Mouse (Mus musculus) liver, embryonic 11.5 days (tissue): Measurements from ENCODE around the gene Phf7. TPM values are rescaled to one million over a fixed set of nuclear protein-coding genes. Genes with fewer than 3 reads are reported as not detected.
A peak's percentile ranks its signal among the peaks of the same experiment; 100 is the strongest.

Experiments used
- ATAC-seq: fragments of 200-750 bp; cut with Nextera tagmentation; replicated peaks from 2 replicates; pipeline ENCODE4 v1.8.0; 2017; ENCODE audit warnings: moderate number of reproducible peaks, mild to moderate bottlenecking, moderate TSS enrichment, moderate library complexity; ENCODE audit not compliant: low FRiP score
- DNase-seq: peaks from one replicate; pipeline ENCODE4 v3.0.0-alpha.2; 2017; ENCODE audit warnings: low spot score
- H3K27ac ChIP-seq: fragments of 300-500 bp; sonication (generic); 2 replicates; pipeline ENCODE4 v1.5.1; 2014; ENCODE audit warnings: mild to moderate bottlenecking, low read depth, low read length, control low read depth
- H3K27me3 ChIP-seq: fragments of 300-500 bp; sonication (generic); replicated peaks from 2 replicates; pipeline ENCODE4 v1.6.1; 2014; ENCODE audit warnings: low read length, mixed read lengths; ENCODE audit not compliant: control insufficient read depth, insufficient read depth
- H3K36me3 ChIP-seq: fragments of 300-500 bp; sonication (generic); 2 replicates; pipeline ENCODE4 v1.6.1; 2014; ENCODE audit warnings: mild to moderate bottlenecking, low read length, moderate library complexity, mixed read lengths; ENCODE audit not compliant: control insufficient read depth, insufficient read depth
- H3K4me1 ChIP-seq: fragments of 300-500 bp; sonication (generic); replicated peaks from 2 replicates; pipeline ENCODE4 v1.6.1; 2014; ENCODE audit warnings: low read length, mixed read lengths; ENCODE audit not compliant: control insufficient read depth, insufficient read depth
- H3K4me2 ChIP-seq: fragments of 300-500 bp; sonication (generic); 2 replicates; pipeline ENCODE4 v1.6.1; 2014; ENCODE audit warnings: mild to moderate bottlenecking, control low read depth, moderate library complexity
- H3K4me3 ChIP-seq: fragments of 300-500 bp; sonication (generic); 2 replicates; pipeline ENCODE4 v1.5.1; 2014; ENCODE audit warnings: low read depth, low read length, control low read depth
- H3K9ac ChIP-seq: fragments of 300-500 bp; sonication (generic); 2 replicates; pipeline ENCODE4 v1.6.1; 2014; ENCODE audit warnings: low read depth, low read length, control low read depth
- H3K9me3 ChIP-seq: fragments of 300-500 bp; sonication (generic); 2 replicates; pipeline ENCODE4 v1.6.1; 2016; ENCODE audit warnings: low read length, inconsistent platforms, mixed read lengths; ENCODE audit not compliant: control insufficient read depth
- WGBS: fragments of 180-500 bp; shearing (Covaris S2); extraction: QIAGEN DNeasy Blood & Tissue Kit; methylation state at CpG from one replicate; pipeline ENCODE4 v1.1.7; 2014; 5-methylcytosine and 5-hydroxymethylcytosine counted together
- polyA plus RNA-seq: library from polyadenylated mRNA; unstranded; fragments of >200 nt; fragmentation: Nextera tagmentation; extraction: Ambion mirVana; gene quantifications from 2 replicates; pipeline ENCODE4 v1.2.1, GENCODE M21; 2014

The Phf7 gene
- polyA plus RNA-seq, 1 experiment from 2014 or later: 15.0 TPM

DNA sequence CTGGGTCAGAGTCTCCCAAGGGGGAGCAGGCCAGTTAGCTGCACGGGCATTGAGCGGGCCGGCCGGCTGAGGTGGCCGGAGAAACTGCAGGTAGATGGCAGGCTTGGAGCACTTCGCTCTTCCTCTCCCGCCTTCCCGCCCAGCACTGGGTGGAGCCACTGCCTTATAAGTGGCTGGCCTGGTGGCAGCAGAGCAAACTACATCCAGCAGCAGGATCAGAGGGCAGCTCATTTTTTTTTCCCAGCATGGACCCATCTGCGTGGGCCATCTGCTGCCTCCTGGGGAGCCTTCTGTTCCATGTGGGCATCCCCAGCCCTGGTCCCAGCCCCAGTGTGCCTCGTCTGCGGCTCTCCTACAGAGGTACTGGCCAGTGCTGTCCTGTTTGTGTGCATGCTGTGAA, 33.5 kb downstream of the Phf7 start, which contains the start of gene Sema3g:
Gene Sema3g, plus strand, starts transcription at position 195 of the 400 bp plus-strand sequence.
- ATAC-seq (peak; percentile 58; the same call in 1 of the 2 replicates), DNase-seq (peak; percentile 62)
- H3K9ac ChIP-seq: no peak within 1 kb of the TSS; the same call in none of the 2 replicates
- H3K4me3 ChIP-seq: no peak within 1 kb of the TSS
- H3K27ac ChIP-seq: no peak within 1 kb of the TSS
- WGBS: 9% methylated on average over 11 of the region's 11 CpGs
- H3K36me3 ChIP-seq: no peaks in the 10 kb centered on the region
- peak within 1 kb of the TSS; percentile 29; the same call in 1 of the 2 replicates for H3K4me2 ChIP-seq
- peaks cover 4% of the 10 kb centered on the region; the same call in 1 of the 2 replicates for H3K4me1 ChIP-seq
- H3K9me3 ChIP-seq: no peaks in the 10 kb centered on the region
- H3K27me3 ChIP-seq: no peaks in the 10 kb centered on the region

DNA sequence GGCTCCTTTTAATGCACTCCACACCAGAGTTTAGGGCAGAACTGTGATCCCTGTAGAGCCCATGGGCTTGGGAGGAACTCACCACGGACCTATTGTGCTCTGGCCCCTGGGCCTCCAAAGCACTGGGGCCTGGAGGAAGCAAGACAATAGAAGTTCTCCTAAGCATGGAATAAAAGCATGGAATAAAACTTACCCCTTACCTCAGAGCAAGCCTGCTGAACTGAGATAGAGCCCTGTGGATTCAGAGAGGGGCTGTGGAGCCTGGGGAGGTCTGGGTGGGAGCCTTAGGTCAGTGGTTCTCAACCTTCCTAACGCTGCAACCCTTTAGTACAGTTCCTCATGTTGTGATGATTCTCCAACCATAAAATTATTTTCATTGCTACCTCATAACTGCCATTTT, 34.3 kb downstream of the Phf7 start, which contains the start of gene Nisch:
Gene Nisch, minus strand, starts transcription at position 101 of the 400 bp plus-strand sequence.
- H3K4me2 ChIP-seq: peak within 1 kb of the TSS; percentile 28; the same call in 1 of the 2 replicates
- H3K4me1 ChIP-seq: peaks cover 4% of the 10 kb centered on the region; the same call in 1 of the 2 replicates
- H3K9ac ChIP-seq: peak within 1 kb of the TSS; percentile 17; the same call in 1 of the 2 replicates
- no peak for ATAC-seq
- WGBS: 66% methylated on average over 2 of the region's 2 CpGs
- H3K9me3 ChIP-seq: no peaks in the 10 kb centered on the region
- H3K36me3 ChIP-seq: no peaks in the 10 kb centered on the region
- no peak within 1 kb of the TSS for H3K4me3 ChIP-seq
- no peak within 1 kb of the TSS for H3K27ac ChIP-seq
- H3K27me3 ChIP-seq: no peaks in the 10 kb centered on the region
- no peak for DNase-seq

DNA sequence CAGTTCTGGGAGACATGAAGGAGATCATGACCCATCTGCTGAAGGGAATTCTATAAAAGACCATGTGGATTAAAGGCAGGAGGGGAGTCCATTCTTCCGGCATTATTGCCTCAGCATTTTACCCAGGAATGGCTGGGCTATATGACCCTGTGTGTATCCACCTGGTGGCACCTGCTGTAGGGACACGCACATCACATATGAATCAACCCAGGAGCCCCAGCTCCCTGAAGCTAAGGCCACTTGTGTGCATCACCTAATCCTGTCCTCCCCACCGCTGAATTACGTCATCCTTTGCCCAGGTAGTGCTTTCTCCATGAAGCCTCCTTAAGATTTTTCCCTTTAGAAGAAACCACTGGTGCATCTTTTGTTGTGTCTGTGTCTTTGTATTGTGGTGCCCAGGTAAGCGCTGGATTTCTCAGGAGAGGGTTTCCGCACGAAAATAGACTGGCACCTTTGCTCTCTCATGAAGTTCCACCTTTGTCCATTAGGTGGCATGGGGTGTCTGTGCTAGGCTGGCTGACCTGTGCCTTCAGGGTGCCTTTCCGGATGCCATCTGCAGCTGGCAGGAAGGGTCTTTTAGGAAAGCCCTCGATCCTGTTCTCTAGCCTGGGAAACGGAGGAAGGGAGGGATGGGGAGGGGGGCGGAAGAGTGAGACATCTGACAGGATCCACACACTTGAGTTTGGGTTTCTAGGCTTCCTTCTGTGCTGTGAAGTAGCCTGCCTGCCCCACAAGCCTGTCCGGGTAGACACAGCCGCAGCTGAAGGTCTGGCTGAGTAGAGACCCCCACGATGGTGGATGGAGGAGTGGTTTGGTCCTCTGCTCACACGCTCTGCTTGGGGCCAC, 35.7 kb downstream of the Phf7 start:
- no peak overlapping the region for H3K4me3 ChIP-seq
- no peaks in the 10 kb centered on the region for H3K36me3 ChIP-seq
- H3K4me2 ChIP-seq: no peak overlapping the region
- H3K27me3 ChIP-seq: no peaks in the 10 kb centered on the region
- WGBS: 27% methylated on average over 15 of the region's 15 CpGs
- H3K27ac ChIP-seq: no peak overlapping the region
- 0 out of 2 replicates have a peak overlapping the region, but pooled peaks have one; percentile 17 for H3K9ac ChIP-seq
- H3K9me3 ChIP-seq: no peaks in the 10 kb centered on the region
- ATAC-seq (0 out of 2 replicates have a peak, but pooled peaks have one; percentile 47), DNase-seq (peak; percentile 54)
- peaks cover 4% of the 10 kb centered on the region; the same call in 1 of the 2 replicates for H3K4me1 ChIP-seq

DNA sequence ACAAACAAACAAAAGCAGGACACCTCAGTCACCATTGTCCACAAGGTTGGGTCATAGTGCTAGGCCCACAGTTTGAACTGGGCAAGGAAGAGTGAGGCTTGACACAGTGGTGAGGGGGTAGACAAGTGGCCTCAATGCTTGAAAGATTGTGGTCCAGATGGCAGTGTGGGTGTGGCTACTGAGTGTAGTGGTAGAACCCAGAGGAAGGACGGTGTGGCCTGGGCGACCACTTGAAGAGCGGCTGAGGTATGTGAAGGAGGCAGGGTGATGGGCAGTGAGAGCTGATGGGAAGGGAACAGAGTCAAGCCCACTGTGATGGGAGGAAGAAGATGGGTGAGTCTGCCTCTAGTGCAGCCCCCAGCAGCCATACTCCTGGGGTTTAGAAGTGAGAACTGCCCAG, 36.4 kb downstream of the Phf7 start:
- no peak overlapping the region for H3K9ac ChIP-seq
- no peaks in the 10 kb centered on the region for H3K27me3 ChIP-seq
- no peaks in the 10 kb centered on the region for H3K9me3 ChIP-seq
- H3K27ac ChIP-seq: no peak overlapping the region
- no peak overlapping the region for H3K4me3 ChIP-seq
- no peak overlapping the region for H3K4me2 ChIP-seq
- H3K4me1 ChIP-seq: peaks cover 4% of the 10 kb centered on the region; the same call in 1 of the 2 replicates
- WGBS: 71% methylated on average over 3 of the region's 3 CpGs
- ATAC-seq: no peak
- DNase-seq: no peak
- H3K36me3 ChIP-seq: no peaks in the 10 kb centered on the region

DNA sequence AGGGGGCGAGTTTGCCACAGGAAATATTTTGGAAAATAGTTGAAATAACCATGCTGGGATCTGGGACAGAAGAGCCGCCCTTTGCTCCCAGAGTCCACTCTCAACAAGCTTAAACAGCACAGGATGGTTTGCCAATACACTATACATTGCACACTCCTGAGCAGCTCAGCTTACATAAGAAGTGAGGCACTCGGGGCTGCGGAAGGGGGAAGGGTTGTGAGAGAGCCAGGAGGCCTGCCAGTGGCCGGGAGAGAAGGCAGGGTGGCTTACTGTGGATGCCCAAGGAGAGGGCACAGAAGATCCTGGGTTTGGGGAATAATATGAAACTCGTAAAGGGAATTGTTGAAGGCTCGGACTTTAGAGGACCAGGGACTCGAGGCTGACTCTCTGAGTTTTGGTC, 37.2 kb downstream of the Phf7 start:
- H3K27ac ChIP-seq: no peak overlapping the region
- H3K4me2 ChIP-seq: no peak overlapping the region
- H3K4me3 ChIP-seq: no peak overlapping the region
- peaks cover 4% of the 10 kb centered on the region; the same call in 1 of the 2 replicates for H3K4me1 ChIP-seq
- no peak for ATAC-seq
- WGBS: 68% methylated on average over 8 of the region's 8 CpGs
- no peak overlapping the region for H3K9ac ChIP-seq
- no peaks in the 10 kb centered on the region for H3K27me3 ChIP-seq
- no peaks in the 10 kb centered on the region for H3K9me3 ChIP-seq
- DNase-seq: no peak
- H3K36me3 ChIP-seq: no peaks in the 10 kb centered on the region

DNA sequence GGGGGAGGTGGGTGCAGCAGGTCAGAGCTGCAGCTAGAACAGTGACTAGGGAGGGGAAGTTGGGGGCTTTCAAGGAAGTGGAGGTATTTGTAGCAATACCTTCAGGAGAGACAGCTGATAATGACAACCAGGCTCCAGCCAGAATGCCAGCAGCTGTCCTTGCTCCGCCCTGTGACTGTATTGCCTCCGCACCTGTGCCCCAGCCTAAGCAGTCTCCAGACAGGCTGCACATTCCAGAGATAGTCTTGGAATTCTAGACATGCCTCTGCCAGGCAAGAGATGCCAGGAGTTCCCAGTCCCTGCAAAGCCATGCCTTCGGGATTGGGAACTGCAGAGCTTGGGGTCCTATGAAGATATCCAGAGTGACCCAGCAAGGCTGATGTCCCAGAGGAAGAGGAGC, 38.6 kb downstream of the Phf7 start:
- H3K4me1 ChIP-seq: peaks cover 7% of the 10 kb centered on the region
- no peak overlapping the region for H3K4me2 ChIP-seq
- no peak for ATAC-seq
- H3K4me3 ChIP-seq: no peak overlapping the region
- no peak for DNase-seq
- 71% methylated on average over 3 of the region's 3 CpGs for WGBS
- no peaks in the 10 kb centered on the region for H3K36me3 ChIP-seq
- H3K27me3 ChIP-seq: no peaks in the 10 kb centered on the region
- H3K27ac ChIP-seq: no peak overlapping the region
- H3K9ac ChIP-seq: no peak overlapping the region
- no peaks in the 10 kb centered on the region for H3K9me3 ChIP-seq

DNA sequence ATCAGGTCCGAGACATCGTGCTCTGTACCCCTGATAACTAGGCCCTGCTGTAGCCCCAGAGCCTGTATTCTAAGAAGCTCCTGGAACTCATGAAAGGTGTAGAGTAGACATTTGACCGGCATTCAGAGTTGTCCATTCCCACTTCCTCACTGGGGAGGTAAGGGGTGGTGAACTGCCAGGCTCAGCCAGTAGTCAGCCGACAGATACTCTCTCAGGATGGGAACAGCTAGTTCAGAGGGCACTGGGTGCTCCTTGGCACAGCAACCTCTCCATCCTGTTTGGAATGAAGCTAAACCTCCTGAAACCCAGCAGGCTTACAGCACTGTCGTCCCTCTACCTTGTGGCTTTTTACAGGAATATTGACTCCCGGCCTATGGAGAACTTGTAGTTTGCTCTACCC, 39.3 kb downstream of the Phf7 start:
- WGBS: 83% methylated on average over 6 of the region's 6 CpGs

DNA sequence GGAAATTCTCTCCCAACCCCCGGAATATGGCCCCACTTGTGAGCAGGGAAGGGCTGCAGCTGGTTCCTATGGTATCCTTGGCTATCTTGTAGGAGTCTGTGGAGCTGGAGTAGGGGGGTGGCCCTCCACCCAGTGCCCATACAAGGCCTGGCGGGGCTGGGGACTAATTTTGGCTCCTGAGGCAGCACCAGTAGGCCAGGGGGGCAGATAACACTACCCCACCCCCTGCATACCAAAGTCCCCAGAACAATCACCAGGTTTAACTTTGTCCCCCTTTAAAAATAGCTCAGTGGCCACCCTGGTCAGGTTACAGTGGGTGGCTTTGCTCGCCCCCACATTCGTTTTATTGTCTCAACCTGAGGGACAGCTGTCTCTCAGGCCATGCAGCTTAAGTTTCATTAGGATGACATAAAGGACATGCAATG, 42.0 kb downstream of the Phf7 start:
- Histone ChIP-seq H3K27ac (no peak overlapping the region), H3K9me3 (no peaks in the 10 kb centered on the region), H3K36me3 (peaks cover 4% of the 10 kb centered on the region; the same call in 1 of the 2 replicates), H3K4me2 (no peak overlapping the region), H3K27me3 (no peaks in the 10 kb centered on the region), H3K9ac (no peak overlapping the region), H3K4me1 (peaks cover 20% of the 10 kb centered on the region), H3K4me3 (no peak overlapping the region)
- ATAC-seq (no peak), DNase-seq (no peak)
- WGBS: 71% methylated on average over 4 of the region's 4 CpGs

More for the DNA sequence above, 39.3 kb downstream of the Phf7 start:
- DNase-seq (no peak), ATAC-seq (no peak)
- Histone ChIP-seq H3K27me3 (no peaks in the 10 kb centered on the region), H3K36me3 (no peaks in the 10 kb centered on the region), H3K27ac (no peak overlapping the region), H3K9ac (no peak overlapping the region), H3K4me2 (no peak overlapping the region), H3K9me3 (no peaks in the 10 kb centered on the region), H3K4me1 (peaks cover 13% of the 10 kb centered on the region), H3K4me3 (no peak overlapping the region)
